8 mouse cellular contexts compared by ENCODE assay signal in the genomic region with DNA sequence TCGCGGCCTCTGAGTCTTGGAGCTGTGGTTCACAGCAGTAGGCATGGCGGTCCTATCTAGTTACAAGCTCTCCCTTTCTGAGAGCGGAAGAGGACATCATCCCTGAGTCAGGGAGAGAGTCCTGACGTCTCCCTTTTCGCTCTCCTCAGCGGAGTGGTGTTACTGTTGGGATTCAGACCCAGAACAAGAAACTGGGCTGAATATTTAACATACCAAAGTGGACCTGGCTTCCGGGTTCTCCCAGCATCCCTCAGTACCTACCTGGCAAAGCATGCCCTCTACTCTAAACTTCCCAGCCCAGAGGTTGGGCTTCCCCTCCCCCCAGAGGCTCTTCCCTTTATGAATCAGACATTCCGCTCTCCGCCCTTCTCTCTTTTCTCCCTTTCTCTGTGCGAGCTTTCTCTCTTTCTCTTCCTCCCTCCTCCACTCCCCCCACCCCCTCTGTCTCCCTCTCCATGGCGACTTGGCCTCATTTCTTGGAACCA. TPM values are rescaled to one million over a fixed set of nuclear protein-coding genes. Genes with fewer than 3 reads are reported as not detected.
DNase-seq lines count a peak whose midpoint lies in the region; ATAC-seq and TF ChIP-seq lines count a peak whose summit lies in the region.

No protein-coding gene starts in this region.

- ATAC-seq in kidney, embryonic 14.5 days (ENCODE audit: low FRiP score, low TSS enrichment): peak; percentile 66; the same call in 1 of the 2 replicates
- peak; percentile 43; the same call in 1 of the 2 replicates for ATAC-seq in midbrain, embryonic 13.5 days
- no peak for ATAC-seq in CD4-positive, CD25-positive, alpha-beta regulatory T cell, adult 4 months

- peak overlapping the region; percentile 72 for H3K9ac ChIP-seq in heart, adult 2 months (ENCODE audit: low read depth, low read length)
- peak overlapping the region; percentile 46; the same call in 1 of the 2 replicates for H3K9ac ChIP-seq in kidney, embryonic 14.5 days (ENCODE audit: low read depth, low read length)
- peak overlapping the region; percentile 47 for H3K9ac ChIP-seq in midbrain, embryonic 13.5 days (replicated peaks)

- peak overlapping the region; percentile 71 for H3K4me2 ChIP-seq in kidney, embryonic 14.5 days (replicated peaks; ENCODE audit: low read depth, low read length)
- H3K4me2 ChIP-seq in midbrain, embryonic 13.5 days (replicated peaks): peak overlapping the region; percentile 63

- WGBS in heart, adult 2 months: 28% methylated on average over 12 of the region's 12 CpGs
- WGBS in kidney, embryonic 14.5 days: 17% methylated on average over 12 of the region's 12 CpGs
- WGBS in midbrain, embryonic 13.5 days: 10% methylated on average over 12 of the region's 12 CpGs

- H3K4me1 ChIP-seq in heart, adult 2 months (ENCODE audit: control insufficient read depth, insufficient read depth, low read length): peaks cover 1% of the 10 kb centered on the region
- H3K4me1 ChIP-seq in kidney, embryonic 14.5 days (ENCODE audit: control insufficient read depth, insufficient read depth, low read length): peaks cover 4% of the 10 kb centered on the region; the same call in 1 of the 2 replicates
- H3K4me1 ChIP-seq in midbrain, embryonic 13.5 days (replicated peaks): peaks cover 15% of the 10 kb centered on the region

- no peaks in the 10 kb centered on the region for H3K79me2 ChIP-seq in heart, adult 2 months (replicated peaks; ENCODE audit: control insufficient read depth, insufficient read depth, low read length)

- no peak for TF ChIP-seq CTCF in heart, adult 2 months (IDR thresholded peaks at IDR 0.05)

- H3K27me3 ChIP-seq in heart, adult 2 months (ENCODE audit: control insufficient read depth, insufficient read depth, low read length): no peaks in the 10 kb centered on the region
- no peaks in the 10 kb centered on the region for H3K27me3 ChIP-seq in kidney, embryonic 14.5 days (ENCODE audit: control insufficient read depth, insufficient read depth, low read length)
- peaks cover 23% of the 10 kb centered on the region; the same call in 1 of the 2 replicates for H3K27me3 ChIP-seq in midbrain, embryonic 13.5 days

- intact Hi-C loops in heart, adult 2 months (cut with DNase I): loop anchor here (1.0 to 10.0 kb wide), 3 partner anchors 159 to 411 kb away; a partner anchor contains a TSS

- peak overlapping the region; percentile 51 for H3K27ac ChIP-seq in heart, adult 2 months
- peak overlapping the region; percentile 14; the same call in 1 of the 2 replicates for H3K27ac ChIP-seq in kidney, embryonic 14.5 days (ENCODE audit: low read depth, low read length)
- H3K27ac ChIP-seq in midbrain, embryonic 13.5 days: no peak overlapping the region

- DNase-seq in heart, adult 18-20 months: peak; percentile 40 to 58
- no peak for DNase-seq in heart, adult 8-10 months (ENCODE audit: low spot score)
- DNase-seq in ZHBTc4 (ENCODE audit: low read depth, low spot score): peak; percentile 35
- DNase-seq in heart, adult 2 months: peak; percentile 33 to 38
- no peak for DNase-seq in thymus, postnatal 36 days

- no peak for TF ChIP-seq EP300 in heart, adult 2 months (IDR thresholded peaks at IDR 0.05; ENCODE audit: insufficient read depth, low read depth, low read length)

- peak overlapping the region; percentile 56 for H3K4me3 ChIP-seq in heart, adult 2 months
- H3K4me3 ChIP-seq in kidney, embryonic 14.5 days (ENCODE audit: low read length): peak overlapping the region; percentile 42
- H3K4me3 ChIP-seq in midbrain, embryonic 13.5 days (replicated peaks): peak overlapping the region; percentile 43

- no peaks in the 10 kb centered on the region for H3K36me3 ChIP-seq in heart, adult 2 months (ENCODE audit: control insufficient read depth, insufficient read depth, low read length)
- no peaks in the 10 kb centered on the region for H3K36me3 ChIP-seq in kidney, embryonic 14.5 days (ENCODE audit: control insufficient read depth, insufficient read depth, low read length)
- H3K36me3 ChIP-seq in midbrain, embryonic 13.5 days: no peaks in the 10 kb centered on the region

- H3K9me3 ChIP-seq in kidney, embryonic 14.5 days (ENCODE audit: control insufficient read depth, low read length): no peaks in the 10 kb centered on the region
- H3K9me3 ChIP-seq in midbrain, embryonic 13.5 days: no peaks in the 10 kb centered on the region

- TF ChIP-seq POLR2A in heart, adult 2 months (IDR thresholded peaks at IDR 0.05; ENCODE audit: insufficient read depth, low read depth, low read length): no peak

RNA-seq across cellular contexts. Expression of a gene that starts 5.3 kb away (rescaled TPM):
- total RNA-seq in heart, adult 18-20 months (2021): under 1 TPM in 1 of 2 experiments, not detected in 1; 0.05 TPM
- total RNA-seq in heart, adult 8-10 months (2022): under 1 TPM in 3 of 4 experiments, not detected in 1; 0.05 to 0.11 (median 0.06) TPM
- not detected for total RNA-seq in heart, adult 2 months (2021)
- 0.04 TPM in 1 of 2 replicates, not detected in the other for polyA plus RNA-seq in heart, adult 2 months (2012; rRNA removed)
- 0.35 and 0.86 TPM in 2 replicates for polyA plus RNA-seq in kidney, embryonic 14.5 days (2014; fragmentation: Nextera tagmentation; extraction: Ambion mirVana)
- polyA plus RNA-seq in midbrain, embryonic 13.5 days (2015; fragmentation: Nextera tagmentation; extraction: Ambion mirVana): 0.12 TPM in 2 replicates
- polyA plus RNA-seq in CD4-positive, CD25-positive, alpha-beta regulatory T cell, adult 4 months (2017; shearing (Covaris generic)): not detected

RNA-seq across cellular contexts. Expression of a gene that starts 55.9 kb away (rescaled TPM):
- 10 to 100 TPM; 11.2 to 14.0 TPM for total RNA-seq in heart, adult 18-20 months (2021)
- 10 to 100 TPM; 11.5 to 14.6 (median 13.3) TPM for total RNA-seq in heart, adult 8-10 months (2022)
- 10 to 100 TPM; 12.9 to 17.0 TPM for total RNA-seq in heart, adult 2 months (2021)
- polyA plus RNA-seq in heart, adult 2 months (2012; rRNA removed): 6.0 and 6.6 TPM in 2 replicates
- 8.3 and 12.9 TPM in 2 replicates for polyA plus RNA-seq in kidney, embryonic 14.5 days (2014; fragmentation: Nextera tagmentation; extraction: Ambion mirVana)
- 2.0 and 2.5 TPM in 2 replicates for polyA plus RNA-seq in midbrain, embryonic 13.5 days (2015; fragmentation: Nextera tagmentation; extraction: Ambion mirVana)
- 10 to 100 TPM; 54.2 to 66.6 TPM for polyA plus RNA-seq in CD4-positive, CD25-positive, alpha-beta regulatory T cell, adult 4 months (2017; shearing (Covaris generic))

Comparison
In these comparisons a context has a peak if more than half of its experiments do, and no peak if none do; other contexts are left out.
1. DNase-seq: peak in heart, adult 18-20 months (2 of 2), ZHBTc4 (single experiment) and heart, adult 2 months (2 of 2); none in heart, adult 8-10 months (single experiment) and thymus, postnatal 36 days (0 of 2).
2. Peak in every context shown above with its lines, with median percentiles within 50 percentile points of each other: H3K4me3 ChIP-seq and H3K9ac ChIP-seq.